Mouse (Mus musculus) activated CD4-positive, CD25-positive, alpha-beta regulatory T cell, adult 9 weeks (primary cell): Measurements from ENCODE around the gene Heatr9. TPM values are rescaled to one million over a fixed set of nuclear protein-coding genes. Genes with fewer than 3 reads are reported as not detected.

Experiments
- polyA plus RNA-seq: library from polyadenylated mRNA; unstranded; fragments of 100-300 nt; shearing (Covaris generic); gene quantifications from one replicate; pipeline ENCODE4 v1.2.1, GENCODE M21; 2017

Heatr9 gene
- polyA plus RNA-seq, result 0.39 TPM

GRCm38 (mm10) chr11:83522075-83522474, at the start of gene Heatr9:
Gene Heatr9, minus strand, starts transcription at chr11:83522175.

GRCm38 (mm10) chr11:83530360-83530759, 8.4 kb upstream of the Heatr9 start, which contains the start of gene Ccl5:
Gene Ccl5, minus strand, starts transcription at chr11:83530518.

GRCm38 (mm10) chr11:83472324-83473234, 49.4 kb downstream of the Heatr9 start, which contains the start of gene Taf15:
Gene Taf15, plus strand, starts transcription at chr11:83473086.

DNA sequence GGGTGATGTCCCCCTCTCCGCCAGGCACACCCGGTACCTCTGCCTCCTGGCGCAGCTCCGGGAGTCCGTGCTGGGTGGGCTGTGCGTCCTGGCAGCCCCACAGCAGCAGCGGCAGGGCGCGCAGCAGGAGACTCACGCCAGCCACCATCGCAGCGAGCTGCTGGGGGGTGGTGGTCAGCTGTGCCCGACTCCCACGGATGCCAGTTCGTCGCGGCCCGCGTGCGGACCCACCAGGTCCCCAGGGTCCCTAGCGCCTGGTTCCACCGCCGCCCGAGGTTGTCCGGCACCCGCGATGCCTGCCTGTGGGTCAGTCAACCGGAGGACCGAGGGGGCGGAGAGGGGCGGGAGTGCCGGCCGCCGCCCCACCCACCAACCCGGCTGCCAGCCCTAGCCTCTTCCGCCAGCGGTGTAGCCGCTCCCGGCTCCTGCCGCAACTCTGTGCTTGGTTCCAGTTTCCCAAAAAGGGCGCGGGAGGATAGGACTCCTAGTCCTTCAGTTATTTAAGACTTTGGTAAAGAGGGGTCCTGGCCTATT, 59.2 kb downstream of the Heatr9 start, which contains the start of gene Mmp28:
Mmp28 (minus strand) TSS at position 361 of the 534 bp plus-strand sequence.

Other genes with a start within 250 kb of the Heatr9 start
- 0.32 TPM for gene Slfn14, start 235.4 kb downstream of the Heatr9 start, polyA plus RNA-seq
- 56.3 TPM for gene Ap2b1, start 223.2 kb downstream of the Heatr9 start, polyA plus RNA-seq
- gene Pex12, start 219.6 kb downstream of the Heatr9 start, polyA plus RNA-seq, result 13.2 TPM
- not detected for gene Rasl10b, start 113.0 kb downstream of the Heatr9 start, polyA plus RNA-seq
- not detected for gene Gas2l2, start 92.7 kb downstream of the Heatr9 start, polyA plus RNA-seq
- 2.3 TPM for gene 1700020L24Rik, start 84.5 kb downstream of the Heatr9 start, polyA plus RNA-seq
- gene Mmp28, start 59.1 kb downstream of the Heatr9 start, polyA plus RNA-seq, result not detected
- gene Taf15, start 49.1 kb downstream of the Heatr9 start, polyA plus RNA-seq, result 20.1 TPM
- 192 TPM for gene Ccl5, start 8.3 kb upstream of the Heatr9 start, polyA plus RNA-seq
- not detected for gene Ccl9, start 56.5 kb upstream of the Heatr9 start, polyA plus RNA-seq
- gene Ccl6, start 70.9 kb upstream of the Heatr9 start, polyA plus RNA-seq, result 1.2 TPM
- not detected for gene Rpl9-ps1, start 123.4 kb upstream of the Heatr9 start, polyA plus RNA-seq
- gene Ccl3, start 127.2 kb upstream of the Heatr9 start, polyA plus RNA-seq, result 2.2 TPM
- gene Ccl4, start 140.4 kb upstream of the Heatr9 start, polyA plus RNA-seq, result 14.4 TPM
- 0.92 TPM for gene Wfdc17, start 181.8 kb upstream of the Heatr9 start, polyA plus RNA-seq
- not detected for gene Wfdc18, start 186.8 kb upstream of the Heatr9 start, polyA plus RNA-seq
- gene Wfdc21, start 224.8 kb upstream of the Heatr9 start, polyA plus RNA-seq, result not detected
- gene Heatr6, start 231.5 kb upstream of the Heatr9 start, polyA plus RNA-seq, result 43.1 TPM